Mouse (Mus musculus) cerebellum, adult 2 months (tissue): Measurements from ENCODE around the gene Pkp3. TPM values are rescaled to one million over a fixed set of nuclear protein-coding genes. Genes with fewer than 3 reads are reported as not detected.

Experiments
- DNase-seq, 2 experiments: peaks; one replicate each; pipeline ENCODE4 v3.0.0; 2021
- H3K27ac ChIP-seq: fragments of 200-500 bp; 2 replicates; pipeline ENCODE4 v1.5.1; 2012; ENCODE audit warnings: low read length, control low read depth, inconsistent platforms; ENCODE audit not compliant: insufficient read depth
- H3K27me3 ChIP-seq: fragments of 200-500 bp; 2 replicates; pipeline ENCODE4 v1.6.1; 2012; ENCODE audit warnings: inconsistent platforms, mild to moderate bottlenecking, low read length, moderate library complexity; ENCODE audit not compliant: control insufficient read depth, insufficient read depth
- H3K4me1 ChIP-seq: fragments of 200-500 bp; 2 replicates; pipeline ENCODE4 v1.6.1; 2011; ENCODE audit warnings: low read length; ENCODE audit not compliant: control insufficient read depth, insufficient read depth
- H3K4me3 ChIP-seq: fragments of 200-500 bp; replicated peaks from 2 replicates; pipeline ENCODE3; 2011; ENCODE audit warnings: mild to moderate bottlenecking, low read depth, low read length, control low read depth; ENCODE audit not compliant: insufficient read depth
- CTCF ChIP-seq: fragments of 200-500 bp; IDR thresholded peaks from 2 replicates; pipeline ENCODE4 v1.5.1; 2011; ENCODE audit warnings: low read depth, mild to moderate bottlenecking, control low read depth, low read length, moderate library complexity, borderline replicate concordance; ENCODE audit not compliant: insufficient read depth
- POLR2A ChIP-seq: fragments of 200-500 bp; IDR thresholded peaks from 2 replicates; pipeline ENCODE4 v1.6.1; 2011; ENCODE audit warnings: low read length, control low read depth, borderline replicate concordance; ENCODE audit not compliant: insufficient read depth
- WGBS: fragments of 180-500 bp; shearing (Covaris S2); methylation state at CpG from one replicate; pipeline ENCODE4 v1.1.7; 2018; 5-methylcytosine and 5-hydroxymethylcytosine counted together
- polyA plus RNA-seq: library from polyadenylated mRNA; depleted of rRNA; stranded (reverse); fragments of >200 nt; gene quantifications from 2 replicates; pipeline ENCODE4 v1.2.3, GENCODE M21; 2012; rRNA removed

The Pkp3 gene
- polyA plus RNA-seq, 1 experiment = 9.6 TPM

- WGBS = 4% methylated on average over 15 of the region's 15 CpGs
- H3K4me3 ChIP-seq = peak overlapping the region; percentile 80
- no peak overlapping the region for H3K27ac ChIP-seq
- no peaks in the 10 kb centered on the region for H3K27me3 ChIP-seq
- H3K4me1 ChIP-seq = no peaks in the 10 kb centered on the region
- no peak for DNase-seq
- TF ChIP-seq POLR2A = no peak
- TF ChIP-seq CTCF = no peak
Measured at GRCm38 (mm10) chr7:141123517-141123856, 45.5 kb downstream of the Pkp3 start.

- 0 out of 2 replicates have a peak, but pooled peaks cover 4% of the 10 kb centered on the region for H3K4me1 ChIP-seq
- no peaks in the 10 kb centered on the region for H3K27me3 ChIP-seq
- peak overlapping the region; percentile 65 for H3K4me3 ChIP-seq
- peak; percentile 90 to 91 for DNase-seq
- 0 out of 2 replicates have a peak, but pooled peaks have one; percentile 33 for TF ChIP-seq POLR2A
- no peak for TF ChIP-seq CTCF
- under 1% methylated on average over 59 of the region's 59 CpGs for WGBS
- peak overlapping the region; percentile 2; the same call in 1 of the 2 replicates for H3K27ac ChIP-seq
Measured at GRCm38 (mm10) chr7:141131024-141131820, 53.2 kb downstream of the Pkp3 start.

- TF ChIP-seq POLR2A (no peak), CTCF (no peak)
- 0 out of 2 replicates have a peak, but pooled peaks cover 4% of the 10 kb centered on the region for H3K4me1 ChIP-seq
- DNase-seq = no peak
- no peak overlapping the region for H3K27ac ChIP-seq
- no peaks in the 10 kb centered on the region for H3K27me3 ChIP-seq
- WGBS = 56% methylated on average over 12 of the region's 12 CpGs
- H3K4me3 ChIP-seq = peak overlapping the region; percentile 65
Measured at GRCm38 (mm10) chr7:141131904-141132755, 54.1 kb downstream of the Pkp3 start.

Other genes with a start within 250 kb of the Pkp3 start
- gene Urah, start 243.2 kb upstream of the Pkp3 start, polyA plus RNA-seq = 0.38 and 0.62 TPM in 2 replicates
- gene Scgb1c1, start 232.7 kb upstream of the Pkp3 start, polyA plus RNA-seq = not detected in 2 replicates
- 0.13 TPM in 1 of 2 replicates, not detected in the other for gene Odf3, start 230.4 kb upstream of the Pkp3 start, polyA plus RNA-seq
- 0.15 and 0.25 TPM in 2 replicates for gene Gm45785, start 221.9 kb upstream of the Pkp3 start, polyA plus RNA-seq
- gene Ric8a, start 221.3 kb upstream of the Pkp3 start, polyA plus RNA-seq = 71.1 and 74.7 TPM in 2 replicates
- gene Bet1l, start 220.6 kb upstream of the Pkp3 start, polyA plus RNA-seq = 30.8 TPM in 2 replicates
- gene Psmd13, start 196.2 kb upstream of the Pkp3 start, polyA plus RNA-seq = 107 and 109 TPM in 2 replicates
- 93.6 and 99.4 TPM in 2 replicates for gene Sirt3, start 195.9 kb upstream of the Pkp3 start, polyA plus RNA-seq
- 4.9 and 7.9 TPM in 2 replicates for gene Cox8b, start 177.8 kb upstream of the Pkp3 start, polyA plus RNA-seq
- gene Nlrp6, start 157.3 kb upstream of the Pkp3 start, polyA plus RNA-seq = 0.18 and 0.54 TPM in 2 replicates
- gene Pgghg, start 136.8 kb upstream of the Pkp3 start, polyA plus RNA-seq = 5.6 and 6.6 TPM in 2 replicates
- gene Ifitm5, start 127.9 kb upstream of the Pkp3 start, polyA plus RNA-seq = 0.16 TPM in 1 of 2 replicates, not detected in the other
- gene Gm45717, start 122.3 kb upstream of the Pkp3 start, polyA plus RNA-seq = not detected in 2 replicates
- 31.7 and 35.3 TPM in 2 replicates for gene Ifitm2, start 122.2 kb upstream of the Pkp3 start, polyA plus RNA-seq
- 19.9 and 20.0 TPM in 2 replicates for gene Ifitm1, start 111.0 kb upstream of the Pkp3 start, polyA plus RNA-seq
- gene Ifitm3, start 67.4 kb upstream of the Pkp3 start, polyA plus RNA-seq = 44.4 and 47.9 TPM in 2 replicates
- gene Ifitm6, start 60.3 kb upstream of the Pkp3 start, polyA plus RNA-seq = 0.56 and 0.87 TPM in 2 replicates
- gene Gm17387, start 49.1 kb upstream of the Pkp3 start, polyA plus RNA-seq = not detected in 2 replicates
- gene B4galnt4, start 17.1 kb upstream of the Pkp3 start, polyA plus RNA-seq = 79.0 and 90.6 TPM in 2 replicates
- 2.8 and 4.1 TPM in 2 replicates for gene Sigirr, start 22.4 kb downstream of the Pkp3 start, polyA plus RNA-seq
- 0.08 TPM in 1 of 2 replicates, not detected in the other for gene Ano9, start 39.6 kb downstream of the Pkp3 start, polyA plus RNA-seq
- 62.4 and 64.2 TPM in 2 replicates for gene Ptdss2, start 44.2 kb downstream of the Pkp3 start, polyA plus RNA-seq
- 66.9 and 67.4 TPM in 2 replicates for gene Rnh1, start 94.6 kb downstream of the Pkp3 start, polyA plus RNA-seq
- 169 and 186 TPM in 2 replicates for gene Hras, start 115.8 kb downstream of the Pkp3 start, polyA plus RNA-seq
- 5.6 and 6.3 TPM in 2 replicates for gene Lrrc56, start 115.9 kb downstream of the Pkp3 start, polyA plus RNA-seq
- 0.19 and 0.26 TPM in 2 replicates for gene Lmntd2, start 135.9 kb downstream of the Pkp3 start, polyA plus RNA-seq
- 5.5 TPM in 2 replicates for gene Rassf7, start 137.6 kb downstream of the Pkp3 start, polyA plus RNA-seq
- 31.2 and 32.0 TPM in 2 replicates for gene Phrf1, start 150.6 kb downstream of the Pkp3 start, polyA plus RNA-seq
- gene Irf7, start 188.3 kb downstream of the Pkp3 start, polyA plus RNA-seq = 4.7 and 5.6 TPM in 2 replicates
- 0.07 TPM in 1 of 2 replicates, not detected in the other for gene Cdhr5, start 198.6 kb downstream of the Pkp3 start, polyA plus RNA-seq
- gene Sct, start 200.9 kb downstream of the Pkp3 start, polyA plus RNA-seq = 0.70 and 1.0 TPM in 2 replicates
- 0.49 and 0.76 TPM in 2 replicates for gene Drd4, start 213.8 kb downstream of the Pkp3 start, polyA plus RNA-seq
- 47.5 and 49.3 TPM in 2 replicates for gene Deaf1, start 249.5 kb downstream of the Pkp3 start, polyA plus RNA-seq
- 66.7 and 68.3 TPM in 2 replicates for gene Tmem80, start 249.5 kb downstream of the Pkp3 start, polyA plus RNA-seq